Mouse (Mus musculus) midbrain, embryonic 14.5 days (tissue): Measurements from ENCODE around the gene Brsk1. TPM values are rescaled to one million over a fixed set of nuclear protein-coding genes. Genes with fewer than 3 reads are reported as not detected.
A peak's percentile ranks its signal among the peaks of the same experiment; 100 is the strongest.

Experiments used
- ATAC-seq: fragments of 200-750 bp; cut with Nextera tagmentation; 2 replicates; pipeline ENCODE4 v1.8.0; 2017; ENCODE audit warnings: moderate number of reproducible peaks, moderate library complexity; ENCODE audit not compliant: low FRiP score, low TSS enrichment
- DNase-seq: peaks from one replicate; pipeline ENCODE4 v3.0.0-alpha.2; 2015
- H3K27ac ChIP-seq: fragments of 300-500 bp; sonication (generic); replicated peaks from 2 replicates; pipeline ENCODE4 v1.5.1; 2014; ENCODE audit warnings: mild to moderate bottlenecking, low read depth, low read length, moderate library complexity
- H3K27me3 ChIP-seq: fragments of 300-500 bp; sonication (generic); 2 replicates; pipeline ENCODE4 v1.6.1; 2014; ENCODE audit warnings: low read length, control low read depth, mixed read lengths; ENCODE audit not compliant: control insufficient read depth, insufficient read depth
- H3K36me3 ChIP-seq: fragments of 300-500 bp; sonication (generic); 2 replicates; pipeline ENCODE4 v1.6.1; 2014; ENCODE audit warnings: low read length, control low read depth; ENCODE audit not compliant: control insufficient read depth, insufficient read depth
- H3K4me1 ChIP-seq: fragments of 300-500 bp; sonication (generic); 2 replicates; pipeline ENCODE4 v1.6.1; 2014; ENCODE audit warnings: mild to moderate bottlenecking, antibody characterized with exemption, low read length, control low read depth; ENCODE audit not compliant: control insufficient read depth, insufficient read depth
- H3K4me2 ChIP-seq: fragments of 300-500 bp; sonication (generic); 2 replicates; pipeline ENCODE4 v1.6.1; 2014; ENCODE audit warnings: mild to moderate bottlenecking, low read length, moderate library complexity
- H3K4me3 ChIP-seq: fragments of 300-500 bp; sonication (generic); replicated peaks from 2 replicates; pipeline ENCODE4 v1.5.1; 2014; ENCODE audit warnings: low read depth, low read length
- H3K9ac ChIP-seq: fragments of 300-500 bp; sonication (generic); replicated peaks from 2 replicates; pipeline ENCODE4 v1.6.1; 2014; ENCODE audit warnings: mild to moderate bottlenecking, low read length, moderate library complexity
- H3K9me3 ChIP-seq: fragments of 300-500 bp; sonication (generic); 2 replicates; pipeline ENCODE4 v1.6.1; 2016; ENCODE audit warnings: low read length, control low read depth, mixed read lengths; ENCODE audit not compliant: control insufficient read depth
- WGBS: fragments of 180-500 bp; shearing (Covaris S2); extraction: QIAGEN DNeasy Blood & Tissue Kit; methylation state at CpG from one replicate; pipeline ENCODE4 v1.1.7; 2014; 5-methylcytosine and 5-hydroxymethylcytosine counted together
- polyA plus RNA-seq: library from polyadenylated mRNA; unstranded; fragments of >200 nt; fragmentation: Nextera tagmentation; extraction: Ambion mirVana; gene quantifications from 2 replicates; pipeline ENCODE4 v1.2.1, GENCODE M21; 2014

Gene Brsk1
- polyA plus RNA-seq, 1 experiment from 2014 or later, result 10.0 TPM

DNA sequence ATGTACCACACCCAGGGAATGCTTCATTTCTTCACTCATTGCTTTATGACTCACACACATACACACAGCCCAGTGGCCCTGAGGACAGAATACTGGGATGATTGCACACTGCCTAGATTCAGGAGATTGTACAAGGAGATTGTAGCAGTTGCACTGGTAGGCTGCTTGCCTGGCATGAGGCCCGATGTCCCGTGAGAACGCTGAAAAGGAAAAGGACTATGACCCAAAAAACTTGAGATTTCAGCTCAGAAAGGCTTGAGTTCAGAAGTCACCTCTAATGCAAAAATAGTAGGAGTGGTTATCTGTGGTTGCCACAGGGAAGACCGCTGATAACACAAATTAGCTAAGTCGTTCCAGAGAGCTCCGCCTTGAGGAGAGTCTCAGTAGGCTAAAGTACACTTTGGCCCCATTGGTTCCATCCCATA lies 42.6 kb downstream of the Brsk1 start:
- no peaks in the 10 kb centered on the region for H3K36me3 ChIP-seq
- WGBS, result 76% methylated on average over 6 of the region's 6 CpGs
- no peaks in the 10 kb centered on the region for H3K27me3 ChIP-seq
- H3K9me3 ChIP-seq, result no peaks in the 10 kb centered on the region
- ATAC-seq (no peak), DNase-seq (no peak)
- no peaks in the 10 kb centered on the region for H3K4me1 ChIP-seq
- no peak overlapping the region for H3K27ac ChIP-seq
- no peak overlapping the region for H3K4me3 ChIP-seq
- H3K9ac ChIP-seq, result no peak overlapping the region
- H3K4me2 ChIP-seq, result no peak overlapping the region

DNA sequence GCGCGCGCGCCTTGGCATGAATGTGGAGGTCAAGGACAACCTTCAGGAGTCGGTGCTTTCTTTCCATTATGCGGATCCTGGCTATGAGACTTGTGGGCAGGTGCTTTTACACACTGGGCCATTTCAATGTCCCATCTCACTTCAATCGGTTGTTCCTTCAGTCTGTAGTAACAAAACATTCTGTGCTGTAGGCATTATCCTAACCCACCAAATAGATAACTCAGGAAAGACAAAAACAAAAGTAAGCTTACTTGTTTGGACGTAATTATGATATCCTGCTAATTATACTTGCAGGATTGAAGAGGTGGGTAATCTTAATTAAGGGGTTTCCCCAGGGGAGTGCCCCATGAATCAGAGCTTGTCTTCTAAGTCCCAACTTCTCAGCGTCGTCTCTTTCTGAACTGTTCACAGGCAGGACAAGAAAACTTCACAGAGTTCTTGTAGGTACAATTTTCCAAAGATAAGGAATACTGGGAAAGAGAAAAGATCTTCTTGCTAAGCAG lies 48.7 kb downstream of the Brsk1 start:
- DNase-seq, result no peak
- no peak overlapping the region for H3K9ac ChIP-seq
- 41% methylated on average over 10 of the region's 10 CpGs for WGBS

DNA sequence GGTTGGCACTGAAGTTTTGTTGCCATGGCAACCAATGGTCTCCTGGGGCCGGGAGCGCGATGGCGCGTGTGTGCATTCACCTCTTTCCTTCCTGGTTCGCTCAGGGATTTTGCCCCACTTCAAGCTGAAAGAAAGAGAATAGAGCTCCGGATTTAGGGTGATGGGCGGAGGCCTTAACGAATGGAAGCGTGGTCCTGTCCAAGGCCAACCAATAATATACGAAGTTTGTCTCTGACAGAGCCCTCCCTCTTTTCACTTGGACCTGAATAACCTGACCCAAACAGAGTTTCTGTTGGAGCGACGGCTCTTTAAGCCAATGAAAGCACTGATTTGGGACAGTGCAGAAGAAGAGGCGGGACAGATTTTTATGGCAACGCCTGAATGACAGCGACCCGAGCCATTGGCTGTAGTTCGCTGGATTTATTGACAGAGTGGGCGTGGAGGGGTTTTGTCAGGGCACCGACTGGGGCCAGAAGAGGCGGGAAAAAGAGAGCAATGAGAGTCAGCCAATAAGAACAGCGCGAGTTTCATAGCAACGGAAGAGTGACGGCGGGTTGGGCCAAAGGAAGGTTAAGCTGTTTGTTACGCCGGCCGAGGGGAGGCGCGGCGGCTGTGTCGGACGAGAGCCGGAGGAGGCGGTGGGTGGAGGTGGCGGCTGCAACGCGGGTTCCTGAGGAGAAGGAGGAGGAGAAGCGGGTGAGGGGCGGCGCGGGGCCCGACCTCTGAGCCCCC lies 49.3 kb downstream of the Brsk1 start, which contains the start of gene Kmt5c:
Gene Kmt5c (plus strand): TSS at position 572 of the 732 bp plus-strand sequence.
- peak within 1 kb of the TSS; percentile 84 for H3K9ac ChIP-seq
- H3K27me3 ChIP-seq, result no peaks in the 10 kb centered on the region
- peaks cover 29% of the 10 kb centered on the region for H3K4me1 ChIP-seq
- ATAC-seq (peak; percentile 97), DNase-seq (peak; percentile 99)
- no peaks in the 10 kb centered on the region for H3K9me3 ChIP-seq
- peak within 1 kb of the TSS; percentile 72 for H3K4me2 ChIP-seq
- under 1% methylated on average over 43 of the region's 44 CpGs for WGBS
- H3K36me3 ChIP-seq, result peaks cover 15% of the 10 kb centered on the region; the same call in 1 of the 2 replicates
- peak within 1 kb of the TSS; percentile 66 for H3K4me3 ChIP-seq
- H3K27ac ChIP-seq, result peak within 1 kb of the TSS; percentile 92

More for the DNA sequence above, 48.7 kb downstream of the Brsk1 start:
- Histone ChIP-seq H3K9me3 (no peaks in the 10 kb centered on the region), H3K4me3 (peak overlapping the region; percentile 31), H3K36me3 (peaks cover 10% of the 10 kb centered on the region; the same call in 1 of the 2 replicates), H3K27ac (peak overlapping the region; percentile 69), H3K4me2 (peak overlapping the region; percentile 59), H3K4me1 (peaks cover 29% of the 10 kb centered on the region), H3K27me3 (no peaks in the 10 kb centered on the region)
- no peak for ATAC-seq

- peak; percentile 48 for DNase-seq
- Histone ChIP-seq H3K9ac (peak overlapping the region; percentile 84), H3K4me2 (peak overlapping the region; percentile 72), H3K4me3 (peak overlapping the region; percentile 66), H3K27ac (peak overlapping the region; percentile 92), H3K36me3 (peaks cover 15% of the 10 kb centered on the region; the same call in 1 of the 2 replicates), H3K27me3 (no peaks in the 10 kb centered on the region), H3K4me1 (peaks cover 29% of the 10 kb centered on the region), H3K9me3 (no peaks in the 10 kb centered on the region)
- WGBS, result 0% methylated on average over 14 of the region's 14 CpGs
- ATAC-seq, result peak; percentile 41
These were observed 49.9 kb downstream of the Brsk1 start for GRCm38 (mm10) chr7:4740309-4740727.

GRCm38 (mm10) chr7:4741151-4741550 lies 50.7 kb downstream of the Brsk1 start:
- no peak for ATAC-seq
- peaks cover 29% of the 10 kb centered on the region for H3K4me1 ChIP-seq
- peak overlapping the region; percentile 72 for H3K4me2 ChIP-seq
- H3K4me3 ChIP-seq, result peak overlapping the region; percentile 66
- peaks cover 21% of the 10 kb centered on the region for H3K36me3 ChIP-seq
- H3K27me3 ChIP-seq, result no peaks in the 10 kb centered on the region
- WGBS, result 5% methylated on average over 4 of the region's 4 CpGs
- peak overlapping the region; percentile 92 for H3K27ac ChIP-seq
- peak overlapping the region; percentile 84 for H3K9ac ChIP-seq
- H3K9me3 ChIP-seq, result no peaks in the 10 kb centered on the region
- DNase-seq, result peak; percentile 37

- 0 out of 2 replicates have a peak overlapping the region, but pooled peaks have one; percentile 37 for H3K27ac ChIP-seq
- H3K4me2 ChIP-seq, result peak overlapping the region; percentile 72
- peak overlapping the region; percentile 66 for H3K4me3 ChIP-seq
- no peaks in the 10 kb centered on the region for H3K9me3 ChIP-seq
- peaks cover 28% of the 10 kb centered on the region for H3K36me3 ChIP-seq
- 84% methylated on average over 21 of the region's 21 CpGs for WGBS
- peaks cover 29% of the 10 kb centered on the region for H3K4me1 ChIP-seq
- DNase-seq (no peak), ATAC-seq (no peak)
- H3K9ac ChIP-seq, result peak overlapping the region; percentile 84; the same call in 1 of the 2 replicates
- H3K27me3 ChIP-seq, result no peaks in the 10 kb centered on the region
These were observed 51.5 kb downstream of the Brsk1 start for GRCm38 (mm10) chr7:4741672-4742481.

- H3K36me3 ChIP-seq, result peaks cover 34% of the 10 kb centered on the region
- H3K9ac ChIP-seq, result no peak overlapping the region
- ATAC-seq (no peak), DNase-seq (no peak)
- 87% methylated on average over 6 of the region's 6 CpGs for WGBS
- no peak overlapping the region for H3K27ac ChIP-seq
- H3K4me2 ChIP-seq, result peak overlapping the region; percentile 72
- H3K9me3 ChIP-seq, result no peaks in the 10 kb centered on the region
- H3K27me3 ChIP-seq, result no peaks in the 10 kb centered on the region
- H3K4me1 ChIP-seq, result peaks cover 29% of the 10 kb centered on the region
- H3K4me3 ChIP-seq, result no peak overlapping the region
These were observed 52.0 kb downstream of the Brsk1 start for GRCm38 (mm10) chr7:4742482-4742819.

GRCm38 (mm10) chr7:4743354-4743753 lies 53.0 kb downstream of the Brsk1 start:
- DNase-seq, result no peak
- Histone ChIP-seq H3K9me3 (no peaks in the 10 kb centered on the region), H3K9ac (0 out of 2 replicates have a peak overlapping the region, but pooled peaks have one; percentile 20), H3K36me3 (peaks cover 34% of the 10 kb centered on the region), H3K4me3 (no peak overlapping the region), H3K4me1 (peaks cover 28% of the 10 kb centered on the region), H3K27ac (no peak overlapping the region), H3K27me3 (no peaks in the 10 kb centered on the region), H3K4me2 (no peak overlapping the region)
- WGBS, result 62% methylated on average over 2 of the region's 2 CpGs
- ATAC-seq, result no peak
